Mouse (Mus musculus) neutrophil, adult 5-6 weeks (primary cell): Measurements from ENCODE around the gene Zc3h12a. TPM values are rescaled to one million over a fixed set of nuclear protein-coding genes. Genes with fewer than 3 reads are reported as not detected.

Experiments used
- ATAC-seq: fragments of 151-379, 151-347 bp; 2 replicates; pipeline ENCODE4 v1.8.0; 2017; ENCODE audit warnings: mild to moderate bottlenecking, moderate TSS enrichment; ENCODE audit not compliant: insufficient number of reproducible peaks, poor library complexity, low FRiP score, severe bottlenecking; ENCODE audit errors: extremely low read depth
- total RNA-seq: library from RNA; stranded (forward); fragments of 200-1000 nt; gene quantifications from 2 replicates; pipeline ENCODE4 v1.2.3, GENCODE M21; 2017

Gene Zc3h12a
- total RNA-seq, 1 experiment from 2014 or later, result 37.8 TPM

DNA sequence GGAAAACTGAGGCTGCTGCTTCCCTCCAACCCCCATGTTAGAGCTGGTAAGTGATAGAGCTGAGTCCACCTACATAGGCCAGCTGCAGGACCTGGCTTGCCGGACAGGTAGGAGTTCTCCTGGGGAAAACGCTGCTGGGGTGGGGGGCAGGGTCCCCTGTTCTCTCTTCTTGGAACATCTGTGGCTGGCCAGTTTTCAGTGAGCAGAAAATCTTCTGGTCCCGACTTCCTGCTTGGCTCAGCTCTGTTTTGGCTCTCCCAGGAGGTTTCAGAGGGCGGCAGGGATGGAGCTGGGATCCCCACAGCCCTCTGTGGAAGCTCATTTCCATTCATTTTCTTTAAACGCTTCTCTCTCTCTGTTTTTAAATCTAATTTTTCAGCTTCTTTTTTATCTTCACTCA lies 21.8 kb upstream of the Zc3h12a start:
- ATAC-seq, result no peak

DNA sequence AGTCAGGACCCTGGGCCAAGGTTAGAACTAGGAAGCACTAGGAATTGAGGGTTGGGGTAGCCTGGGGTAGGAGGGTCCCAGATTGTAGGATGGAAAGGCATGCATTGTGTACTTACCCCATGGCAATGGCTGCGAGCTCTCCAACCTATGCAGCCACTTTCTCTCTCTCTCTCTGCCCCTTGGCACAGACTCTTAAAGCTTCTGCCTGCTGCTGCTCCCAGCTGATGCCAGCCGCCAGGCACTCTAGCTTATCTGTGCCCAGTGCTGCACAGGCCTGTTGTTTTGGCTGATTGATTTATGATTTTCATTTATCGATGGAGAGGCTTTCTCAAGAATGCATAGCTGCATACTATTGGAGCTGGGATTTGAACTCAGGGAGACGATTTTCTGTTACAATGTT lies 20.3 kb upstream of the Zc3h12a start:
- no peak for ATAC-seq

DNA sequence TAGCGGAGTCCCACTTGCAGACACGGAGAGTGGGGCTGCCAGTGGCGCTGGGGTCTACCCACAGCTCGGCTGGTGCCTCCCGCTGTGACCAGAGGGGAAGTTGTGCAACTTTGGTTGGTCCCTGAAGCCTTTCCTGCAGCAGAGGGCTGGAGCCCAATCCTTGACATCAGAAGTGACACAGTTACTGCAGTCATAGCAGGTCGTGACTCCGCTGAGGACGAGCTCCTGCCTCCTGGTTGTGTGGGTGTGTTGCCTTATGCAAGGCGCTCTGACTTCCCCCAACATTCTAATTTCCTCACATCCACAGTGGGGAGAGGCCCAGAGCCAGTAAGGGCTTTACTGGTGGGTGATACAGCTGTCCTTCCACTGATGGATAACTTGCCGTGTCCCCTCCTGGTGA lies 17.6 kb upstream of the Zc3h12a start:
- ATAC-seq, result peak; percentile 77

GRCm38 (mm10) chr4:125144627-125145026 lies 17.0 kb upstream of the Zc3h12a start:
- ATAC-seq, result no peak

DNA sequence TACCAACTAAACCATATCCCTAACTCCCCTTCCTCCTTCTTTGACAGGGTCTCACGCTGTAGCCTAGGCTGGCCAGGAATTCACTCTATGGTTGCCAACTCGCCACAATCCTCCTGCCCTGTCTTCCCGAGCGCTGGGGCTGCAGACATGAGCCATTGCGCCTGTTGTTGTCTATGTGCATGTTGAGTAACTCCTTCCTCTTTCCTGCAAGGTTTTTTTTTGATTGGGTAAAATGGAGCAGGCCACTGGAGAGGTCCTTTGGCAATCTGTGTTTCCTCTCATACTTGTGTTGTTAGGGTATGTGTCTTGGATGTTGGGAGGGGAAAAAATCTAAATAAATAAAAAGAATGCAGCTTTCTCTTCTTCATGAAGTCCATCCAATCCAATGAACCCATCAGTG lies 16.6 kb upstream of the Zc3h12a start:
- ATAC-seq, result no peak

- ATAC-seq, result no peak
Measured at GRCm38 (mm10) chr4:125138321-125138720, 10.7 kb upstream of the Zc3h12a start.

DNA sequence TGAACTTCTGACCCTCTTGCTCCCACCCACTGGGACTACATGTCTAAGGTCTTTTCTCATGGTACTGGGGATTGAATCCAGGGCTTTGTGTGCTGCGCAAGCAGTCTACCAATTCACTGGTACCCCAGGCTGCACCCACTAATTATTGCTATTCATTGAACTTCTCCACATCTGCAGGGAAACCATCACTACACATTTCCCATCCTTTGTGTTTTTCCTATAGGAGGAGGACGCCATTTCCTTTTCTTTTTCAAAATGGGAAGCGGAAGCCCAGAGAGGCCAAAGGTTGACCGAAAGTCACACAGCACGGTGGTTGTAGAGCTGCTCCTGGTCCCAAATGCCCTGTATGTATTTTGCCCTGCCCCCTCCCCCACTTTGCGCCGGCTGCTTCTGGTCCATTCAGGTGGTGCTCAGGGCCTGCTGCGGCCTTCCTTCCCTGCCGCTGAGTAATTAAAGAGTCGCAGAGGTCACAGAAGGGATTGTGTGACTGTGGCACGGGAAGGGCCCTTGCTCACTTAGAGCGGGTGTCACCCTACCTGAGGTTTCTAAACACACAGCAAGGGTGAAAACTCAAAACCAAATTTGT lies 8.8 kb upstream of the Zc3h12a start:
- no peak for ATAC-seq

DNA sequence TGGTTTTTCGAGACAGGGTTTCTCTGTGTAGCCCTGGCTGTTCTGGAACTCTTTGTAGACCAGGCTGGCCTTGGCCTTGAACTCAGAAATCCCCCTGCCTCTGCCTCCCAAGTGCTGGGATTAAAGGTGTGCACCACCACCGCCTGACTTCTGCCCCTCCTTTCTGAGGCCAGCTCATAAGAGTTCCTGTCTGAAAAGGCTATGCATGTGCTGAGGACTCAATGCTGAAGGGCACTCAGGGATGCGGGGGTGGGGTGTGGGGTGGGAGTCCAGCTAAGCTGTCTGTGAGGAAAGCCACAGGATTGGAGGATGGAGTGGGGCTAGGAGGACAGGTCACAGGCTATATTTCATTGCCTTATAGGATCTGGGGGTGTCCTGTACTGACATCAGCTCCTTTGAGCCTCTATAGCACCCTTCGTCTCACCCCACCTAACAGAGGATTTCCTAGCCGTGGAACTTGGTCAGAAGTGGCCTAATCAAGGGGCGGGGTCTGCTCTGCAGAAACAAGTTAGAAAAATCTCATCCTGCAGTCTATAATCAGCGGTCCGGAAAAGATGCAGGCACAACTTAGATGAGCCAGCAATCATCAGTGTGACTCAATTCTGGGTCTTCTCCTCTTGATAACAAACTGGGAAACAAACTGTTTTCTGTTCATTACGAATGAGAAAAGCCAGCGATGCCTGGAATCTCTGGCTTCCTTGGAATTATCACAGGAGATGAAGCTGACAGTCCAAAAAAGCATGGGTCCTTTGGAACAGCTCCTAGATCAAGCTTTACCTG lies 7.6 kb upstream of the Zc3h12a start:
- ATAC-seq, result no peak

DNA sequence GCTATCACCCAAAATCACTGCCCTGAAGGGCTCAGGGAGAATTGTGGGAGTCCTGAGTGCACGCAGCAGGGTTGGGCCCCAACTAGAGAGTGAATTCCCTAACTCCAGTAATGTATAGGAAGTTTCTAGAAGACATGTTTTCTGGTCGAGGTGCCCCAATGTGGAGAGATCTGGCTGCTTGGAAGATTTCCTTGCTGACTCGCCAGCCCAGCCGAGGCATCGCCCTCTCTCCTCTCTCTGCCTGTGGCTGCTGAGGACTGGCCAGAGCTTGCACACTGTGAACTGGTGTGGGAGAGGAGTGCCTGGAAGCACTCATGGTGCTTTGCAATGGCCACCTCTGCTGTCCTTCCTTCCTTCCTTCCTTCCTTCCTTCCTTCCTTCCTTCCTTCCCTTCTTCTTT lies 7.0 kb upstream of the Zc3h12a start:
- ATAC-seq, result no peak

DNA sequence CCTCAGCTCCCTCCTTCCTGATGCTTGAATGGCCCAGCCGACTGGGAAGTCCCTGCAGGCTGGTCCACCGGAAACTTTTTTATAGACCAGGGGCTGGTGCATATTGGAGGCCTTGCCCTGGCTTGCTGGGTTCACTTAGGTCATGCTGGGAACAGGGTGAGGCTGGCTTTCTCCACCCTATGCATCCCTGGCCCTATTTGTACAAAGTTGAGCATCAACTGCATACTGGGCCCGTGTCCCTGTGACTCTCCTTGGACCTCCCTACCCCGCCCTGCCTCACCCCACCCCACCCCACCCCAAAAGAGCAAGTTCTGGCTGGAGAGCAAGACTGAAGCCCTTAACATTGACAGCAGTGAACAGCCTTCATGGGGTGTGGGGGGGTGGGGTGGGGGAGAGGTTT lies 6.6 kb upstream of the Zc3h12a start:
- ATAC-seq, result no peak

- ATAC-seq, result peak; percentile 48; the same call in 1 of the 2 replicates
Measured at GRCm38 (mm10) chr4:125132394-125132793, 4.8 kb upstream of the Zc3h12a start.

GRCm38 (mm10) chr4:125131493-125131892 lies 3.9 kb upstream of the Zc3h12a start:
- ATAC-seq, result no peak

- no peak for ATAC-seq
Measured at GRCm38 (mm10) chr4:125126761-125127160, 879 bp downstream of the Zc3h12a start.

- ATAC-seq, result no peak
Measured at GRCm38 (mm10) chr4:125126186-125126585, 1.5 kb downstream of the Zc3h12a start.

DNA sequence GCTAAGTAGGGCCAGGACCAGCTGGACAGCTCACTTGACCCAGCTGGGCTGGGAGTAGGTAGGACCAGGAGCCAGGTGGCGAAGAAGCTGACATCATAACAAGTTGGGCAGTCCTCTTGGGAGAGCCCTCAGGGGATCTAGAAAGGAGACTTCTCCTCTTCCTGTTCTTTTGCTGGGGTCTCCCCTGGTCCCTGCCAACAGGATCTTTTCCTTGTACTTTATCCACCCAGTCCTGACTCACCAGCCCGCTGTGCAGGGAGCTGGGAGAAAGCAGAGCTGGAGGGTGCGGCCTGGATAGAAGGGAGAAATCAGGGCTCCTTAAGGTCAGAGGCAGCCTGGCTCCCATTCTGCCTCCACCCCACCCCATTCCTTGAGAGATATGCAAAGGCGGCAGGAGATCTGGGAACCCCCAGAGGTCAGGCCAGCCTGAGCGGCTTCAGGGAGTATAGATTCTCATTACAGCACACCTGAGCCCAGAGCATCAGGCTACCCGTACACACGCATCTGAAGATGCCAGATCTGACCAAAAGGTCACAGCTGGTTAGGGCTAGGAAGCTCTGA lies 2.2 kb downstream of the Zc3h12a start:
- ATAC-seq, result no peak

GRCm38 (mm10) chr4:125124424-125125209 lies 3.0 kb downstream of the Zc3h12a start:
- ATAC-seq, result peak; percentile 56

GRCm38 (mm10) chr4:125123279-125123671 lies 4.4 kb downstream of the Zc3h12a start:
- no peak for ATAC-seq

- ATAC-seq, result no peak
Measured at GRCm38 (mm10) chr4:125122431-125123278, 5.0 kb downstream of the Zc3h12a start.

- ATAC-seq, result no peak
Measured at GRCm38 (mm10) chr4:125119721-125120120, 7.9 kb downstream of the Zc3h12a start.
